Mouse (Mus musculus): Measurements from ENCODE around the gene Bri3bp. TPM values are rescaled to one million over a fixed set of nuclear protein-coding genes. Genes with fewer than 3 reads are reported as not detected.

The Bri3bp gene
- polyA plus RNA-seq, 1 experiment: 34.8 TPM

- Histone ChIP-seq H3K4me3 (ENCODE audit: insufficient read depth, low read length) (no peak overlapping the region), H3K27ac (ENCODE audit: insufficient read depth, low read length) (no peak overlapping the region), H3K4me1 (ENCODE audit: control insufficient read depth, insufficient read depth, low read length) (no peaks in the 10 kb centered on the region)
- no peak for TF ChIP-seq POLR2A (IDR thresholded peaks at IDR 0.05; ENCODE audit: extremely low read depth, insufficient read depth, low read length)
- no peak for TF ChIP-seq CTCF (IDR thresholded peaks at IDR 0.05; ENCODE audit: extremely low read depth, insufficient read depth, low read length)
Measured at GRCm38 (mm10) chr5:125402476-125402875, 38.9 kb upstream of the Bri3bp start.

- Histone ChIP-seq H3K4me3 (ENCODE audit: insufficient read depth, low read length) (no peak overlapping the region), H3K27ac (ENCODE audit: insufficient read depth, low read length) (no peak overlapping the region), H3K4me1 (ENCODE audit: control insufficient read depth, insufficient read depth, low read length) (no peaks in the 10 kb centered on the region)
- no peak for TF ChIP-seq CTCF (IDR thresholded peaks at IDR 0.05; ENCODE audit: extremely low read depth, insufficient read depth, low read length)
- no peak for TF ChIP-seq POLR2A (IDR thresholded peaks at IDR 0.05; ENCODE audit: extremely low read depth, insufficient read depth, low read length)
Measured at GRCm38 (mm10) chr5:125402991-125403390, 38.4 kb upstream of the Bri3bp start.

- TF ChIP-seq CTCF (IDR thresholded peaks at IDR 0.05; ENCODE audit: extremely low read depth, insufficient read depth, low read length): no peak
- no peak for TF ChIP-seq POLR2A (IDR thresholded peaks at IDR 0.05; ENCODE audit: extremely low read depth, insufficient read depth, low read length)
- no peak overlapping the region for H3K27ac ChIP-seq (ENCODE audit: insufficient read depth, low read length)
- no peaks in the 10 kb centered on the region for H3K4me1 ChIP-seq (ENCODE audit: control insufficient read depth, insufficient read depth, low read length)
- peak overlapping the region; percentile 56 for H3K4me3 ChIP-seq (ENCODE audit: insufficient read depth, low read length)
Measured at GRCm38 (mm10) chr5:125403481-125404465, 37.6 kb upstream of the Bri3bp start.

- peak overlapping the region; percentile 66; the same call in 1 of the 2 replicates for H3K27ac ChIP-seq (ENCODE audit: insufficient read depth, low read length)
- no peak for TF ChIP-seq CTCF (IDR thresholded peaks at IDR 0.05; ENCODE audit: extremely low read depth, insufficient read depth, low read length)
- TF ChIP-seq POLR2A (IDR thresholded peaks at IDR 0.05; ENCODE audit: extremely low read depth, insufficient read depth, low read length): no peak
- peak overlapping the region; percentile 56 for H3K4me3 ChIP-seq (ENCODE audit: insufficient read depth, low read length)
- no peaks in the 10 kb centered on the region for H3K4me1 ChIP-seq (ENCODE audit: control insufficient read depth, insufficient read depth, low read length)
Measured at GRCm38 (mm10) chr5:125404536-125404902, 36.8 kb upstream of the Bri3bp start.

GRCm38 (mm10) chr5:125404903-125405545 lies 36.3 kb upstream of the Bri3bp start:
- peak overlapping the region; percentile 56 for H3K4me3 ChIP-seq (ENCODE audit: insufficient read depth, low read length)
- no peak for TF ChIP-seq CTCF (IDR thresholded peaks at IDR 0.05; ENCODE audit: extremely low read depth, insufficient read depth, low read length)
- TF ChIP-seq POLR2A (IDR thresholded peaks at IDR 0.05; ENCODE audit: extremely low read depth, insufficient read depth, low read length): 0 out of 2 replicates have a peak, but pooled peaks have one; percentile 33
- no peaks in the 10 kb centered on the region for H3K4me1 ChIP-seq (ENCODE audit: control insufficient read depth, insufficient read depth, low read length)
- H3K27ac ChIP-seq (ENCODE audit: insufficient read depth, low read length): peak overlapping the region; percentile 66

GRCm38 (mm10) chr5:125405546-125406248 lies 35.7 kb upstream of the Bri3bp start:
- no peaks in the 10 kb centered on the region for H3K4me1 ChIP-seq (ENCODE audit: control insufficient read depth, insufficient read depth, low read length)
- peak overlapping the region; percentile 56 for H3K4me3 ChIP-seq (ENCODE audit: insufficient read depth, low read length)
- peak overlapping the region; percentile 90 for H3K27ac ChIP-seq (ENCODE audit: insufficient read depth, low read length)
- TF ChIP-seq CTCF (IDR thresholded peaks at IDR 0.05; ENCODE audit: extremely low read depth, insufficient read depth, low read length): no peak
- no peak for TF ChIP-seq POLR2A (IDR thresholded peaks at IDR 0.05; ENCODE audit: extremely low read depth, insufficient read depth, low read length)

- Histone ChIP-seq H3K27ac (ENCODE audit: insufficient read depth, low read length) (peak overlapping the region; percentile 90), H3K4me3 (ENCODE audit: insufficient read depth, low read length) (peak overlapping the region; percentile 56), H3K4me1 (ENCODE audit: control insufficient read depth, insufficient read depth, low read length) (no peaks in the 10 kb centered on the region)
- TF ChIP-seq POLR2A (IDR thresholded peaks at IDR 0.05; ENCODE audit: extremely low read depth, insufficient read depth, low read length): peak; percentile 49
- TF ChIP-seq CTCF (IDR thresholded peaks at IDR 0.05; ENCODE audit: extremely low read depth, insufficient read depth, low read length): no peak
Measured at GRCm38 (mm10) chr5:125406322-125407016, 34.9 kb upstream of the Bri3bp start.

GRCm38 (mm10) chr5:125407020-125407830 lies 34.1 kb upstream of the Bri3bp start:
- Histone ChIP-seq H3K27ac (ENCODE audit: insufficient read depth, low read length) (no peak overlapping the region), H3K4me1 (ENCODE audit: control insufficient read depth, insufficient read depth, low read length) (no peaks in the 10 kb centered on the region), H3K4me3 (ENCODE audit: insufficient read depth, low read length) (peak overlapping the region; percentile 56; the same call in 1 of the 2 replicates)
- TF ChIP-seq POLR2A (IDR thresholded peaks at IDR 0.05; ENCODE audit: extremely low read depth, insufficient read depth, low read length) (no peak), CTCF (IDR thresholded peaks at IDR 0.05; ENCODE audit: extremely low read depth, insufficient read depth, low read length) (no peak)

Data from cortical plate, adult 2 months (tissue).